Comparison of ENCODE assay signal across 21 mouse cellular contexts in the genomic region with DNA sequence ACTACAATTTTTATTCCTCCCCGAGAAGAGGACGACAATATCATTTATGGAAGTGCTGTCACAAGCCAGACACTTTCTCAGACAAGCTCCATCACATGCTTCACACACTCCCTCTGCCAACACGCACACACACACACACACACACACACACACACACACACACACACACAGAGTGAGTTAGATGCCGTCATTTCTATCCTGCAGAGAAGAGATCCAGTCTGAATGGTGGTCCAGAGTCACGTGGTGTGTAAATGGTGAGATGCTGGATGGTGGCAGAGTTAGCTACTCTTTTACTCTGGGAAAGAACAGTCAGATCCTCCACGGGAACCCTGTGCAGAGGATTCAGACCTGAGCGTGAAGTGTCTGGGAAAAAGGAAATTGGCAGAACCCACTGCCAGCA.
DNase-seq lines count a peak whose midpoint lies in the region; ATAC-seq and TF ChIP-seq lines count a peak whose summit lies in the region.
"Had no signal": no experiment of that assay in that cellular context is flagged by ENCODE, and none has a peak within 500 bp of the region (broad histone marks: within the 10 kb centered on the region; RNA-seq: fewer than 3 reads in every experiment).

No protein-coding gene starts in this region.

- H3K4me2 ChIP-seq in forebrain, embryonic 14.5 days (ENCODE audit: low read length) = no peak overlapping the region
- H3K4me2 ChIP-seq in forebrain, embryonic 16.5 days (ENCODE audit: low read length) = peak overlapping the region; percentile 14; the same call in 1 of the 2 replicates
- no peak overlapping the region for H3K4me2 ChIP-seq in forebrain, embryonic 12.5 days
- H3K4me2 ChIP-seq in hindbrain, postnatal 0 days (ENCODE audit: low read depth, low read length) = no peak overlapping the region
- no peak overlapping the region for H3K4me2 ChIP-seq in hindbrain, embryonic 13.5 days
- H3K4me2 ChIP-seq: embryonic facial prominence, embryonic 12.5 days had no signal

- no peaks in the 10 kb centered on the region for H3K36me3 ChIP-seq in forebrain, embryonic 14.5 days (ENCODE audit: control insufficient read depth, insufficient read depth, low read length)
- H3K36me3 ChIP-seq in forebrain, embryonic 10.5 days (replicated peaks) = no peaks in the 10 kb centered on the region
- H3K36me3 ChIP-seq in forebrain, embryonic 16.5 days (ENCODE audit: control insufficient read depth, insufficient read depth) = no peaks in the 10 kb centered on the region
- H3K36me3 ChIP-seq in forebrain, embryonic 12.5 days (replicated peaks) = no peaks in the 10 kb centered on the region
- H3K36me3 ChIP-seq in hindbrain, postnatal 0 days (ENCODE audit: insufficient read depth, low read length) = no peaks in the 10 kb centered on the region
- no peaks in the 10 kb centered on the region for H3K36me3 ChIP-seq in hindbrain, embryonic 13.5 days
- H3K36me3 ChIP-seq: embryonic facial prominence, embryonic 10.5 days; embryonic facial prominence, embryonic 12.5 days; G1E had no signal

- H3K4me3 ChIP-seq in forebrain, embryonic 14.5 days (ENCODE audit: low read depth, low read length) = no peak overlapping the region
- no peak overlapping the region for H3K4me3 ChIP-seq in forebrain, embryonic 10.5 days
- no peak overlapping the region for H3K4me3 ChIP-seq in forebrain, embryonic 16.5 days (replicated peaks; ENCODE audit: low read length)
- no peak overlapping the region for H3K4me3 ChIP-seq in forebrain, embryonic 12.5 days (replicated peaks)
- no peak overlapping the region for H3K4me3 ChIP-seq in hindbrain, postnatal 0 days (ENCODE audit: low read length)
- no peak overlapping the region for H3K4me3 ChIP-seq in hindbrain, embryonic 13.5 days
- H3K4me3 ChIP-seq: embryonic facial prominence, embryonic 10.5 days; embryonic facial prominence, embryonic 12.5 days had no signal

- H3K9ac ChIP-seq in forebrain, embryonic 14.5 days (ENCODE audit: low read length) = no peak overlapping the region
- H3K9ac ChIP-seq in forebrain, embryonic 16.5 days (replicated peaks; ENCODE audit: low read depth, low read length) = no peak overlapping the region
- no peak overlapping the region for H3K9ac ChIP-seq in forebrain, embryonic 12.5 days
- H3K9ac ChIP-seq in hindbrain, postnatal 0 days (replicated peaks; ENCODE audit: low read length) = no peak overlapping the region
- H3K9ac ChIP-seq in hindbrain, embryonic 13.5 days = no peak overlapping the region
- H3K9ac ChIP-seq: embryonic facial prominence, embryonic 12.5 days had no signal

- ATAC-seq in forebrain, embryonic 14.5 days = peak; percentile 18; the same call in 1 of the 2 replicates
- 0 out of 2 replicates have a peak, but pooled peaks have one; percentile 45 for ATAC-seq in forebrain, embryonic 16.5 days
- ATAC-seq in forebrain, embryonic 12.5 days (ENCODE audit: low FRiP score) = no peak
- ATAC-seq in hindbrain, postnatal 0 days = peak; percentile 56; the same call in 1 of the 2 replicates
- ATAC-seq in hindbrain, embryonic 13.5 days (ENCODE audit: low FRiP score) = no peak
- ATAC-seq: CD4-positive, CD25-positive, alpha-beta regulatory T cell, adult 4 months; Patski had no signal

- no peak overlapping the region for H3K27ac ChIP-seq in forebrain, embryonic 14.5 days (ENCODE audit: low read depth, low read length)
- H3K27ac ChIP-seq in forebrain, embryonic 10.5 days = no peak overlapping the region
- H3K27ac ChIP-seq in forebrain, embryonic 16.5 days (ENCODE audit: low read length) = no peak overlapping the region
- no peak overlapping the region for H3K27ac ChIP-seq in forebrain, embryonic 12.5 days
- no peak overlapping the region for H3K27ac ChIP-seq in hindbrain, postnatal 0 days
- no peak overlapping the region for H3K27ac ChIP-seq in hindbrain, embryonic 13.5 days
- H3K27ac ChIP-seq: embryonic facial prominence, embryonic 10.5 days; embryonic facial prominence, embryonic 12.5 days had no signal

- DNase-seq in forebrain, embryonic 14.5 days (ENCODE audit: low spot score) = no peak
- DNase-seq in forebrain, embryonic 10.5 days (ENCODE audit: extremely low spot score, low spot score) = no peak
- DNase-seq in hindbrain, postnatal 0 days (ENCODE audit: low spot score) = no peak
- DNase-seq: adrenal gland, adult 2 months; adrenal gland, postnatal 10 days; adrenal gland, postnatal 25 days; B cell, adult 2 months; cerebellum, adult 11-12 months; cerebellum, adult 2 months; cerebellum, adult 9-10 months; cerebellum, postnatal 10 days; cerebellum, postnatal 25 days had no signal

- peaks cover 1% of the 10 kb centered on the region for H3K4me1 ChIP-seq in forebrain, embryonic 14.5 days (ENCODE audit: control insufficient read depth, insufficient read depth, low read length)
- H3K4me1 ChIP-seq in forebrain, embryonic 10.5 days = peaks cover 3% of the 10 kb centered on the region
- H3K4me1 ChIP-seq in forebrain, embryonic 16.5 days (replicated peaks; ENCODE audit: control insufficient read depth, insufficient read depth, low read length) = peaks cover 4% of the 10 kb centered on the region
- H3K4me1 ChIP-seq in forebrain, embryonic 12.5 days = peaks cover 2% of the 10 kb centered on the region
- no peaks in the 10 kb centered on the region for H3K4me1 ChIP-seq in hindbrain, postnatal 0 days (ENCODE audit: insufficient read depth, low read length)
- no peaks in the 10 kb centered on the region for H3K4me1 ChIP-seq in hindbrain, embryonic 13.5 days (replicated peaks)
- H3K4me1 ChIP-seq: embryonic facial prominence, embryonic 10.5 days; embryonic facial prominence, embryonic 12.5 days had no signal

- H3K9me3 ChIP-seq in forebrain, embryonic 14.5 days (replicated peaks; ENCODE audit: control insufficient read depth, low read length) = no peaks in the 10 kb centered on the region
- H3K9me3 ChIP-seq in forebrain, embryonic 10.5 days = no peaks in the 10 kb centered on the region
- H3K9me3 ChIP-seq in forebrain, embryonic 16.5 days (ENCODE audit: control insufficient read depth, low read length) = no peaks in the 10 kb centered on the region
- no peaks in the 10 kb centered on the region for H3K9me3 ChIP-seq in forebrain, embryonic 12.5 days
- H3K9me3 ChIP-seq in hindbrain, postnatal 0 days (ENCODE audit: low read length) = no peaks in the 10 kb centered on the region
- H3K9me3 ChIP-seq in hindbrain, embryonic 13.5 days = no peaks in the 10 kb centered on the region
- H3K9me3 ChIP-seq: embryonic facial prominence, embryonic 10.5 days; embryonic facial prominence, embryonic 12.5 days had no signal

- 80% methylated on average over 7 of the region's 7 CpGs for WGBS in forebrain, embryonic 14.5 days
- 85% methylated on average over 7 of the region's 7 CpGs for WGBS in forebrain, embryonic 10.5 days
- 64% methylated on average over 7 of the region's 7 CpGs for WGBS in forebrain, embryonic 16.5 days
- WGBS in forebrain, embryonic 12.5 days = 89% methylated on average over 7 of the region's 7 CpGs
- WGBS in hindbrain, postnatal 0 days = 65% methylated on average over 7 of the region's 7 CpGs
- 84% methylated on average over 7 of the region's 7 CpGs for WGBS in hindbrain, embryonic 13.5 days

- TF ChIP-seq CTCF in hindbrain, postnatal 0 days (IDR thresholded peaks at IDR 0.05; ENCODE audit: low read depth) = no peak

- H3K27me3 ChIP-seq in forebrain, embryonic 14.5 days (replicated peaks; ENCODE audit: control insufficient read depth, insufficient read depth, low read length) = no peaks in the 10 kb centered on the region
- peaks cover 12% of the 10 kb centered on the region; the same call in 1 of the 2 replicates for H3K27me3 ChIP-seq in forebrain, embryonic 10.5 days (ENCODE audit: poor library complexity, severe bottlenecking)
- H3K27me3 ChIP-seq in forebrain, embryonic 16.5 days (replicated peaks; ENCODE audit: control insufficient read depth, insufficient read depth, low read length) = no peaks in the 10 kb centered on the region
- H3K27me3 ChIP-seq in forebrain, embryonic 12.5 days = no peaks in the 10 kb centered on the region
- H3K27me3 ChIP-seq in hindbrain, postnatal 0 days (ENCODE audit: insufficient read depth, low read length) = no peaks in the 10 kb centered on the region
- H3K27me3 ChIP-seq in hindbrain, embryonic 13.5 days = no peaks in the 10 kb centered on the region
- H3K27me3 ChIP-seq: CH12.LX; embryonic facial prominence, embryonic 12.5 days had no signal

Comparison
In these comparisons a context has a peak if more than half of its experiments do, and no peak if none do; other contexts are left out.
1. ATAC-seq: peak in forebrain, embryonic 14.5 days (single experiment), forebrain, embryonic 16.5 days (single experiment) and hindbrain, postnatal 0 days (single experiment); none in forebrain, embryonic 12.5 days (single experiment) and hindbrain, embryonic 13.5 days (single experiment).